Mouse (Mus musculus) brain, embryonic 18.5 days (tissue): Measurements from ENCODE around the gene Slc29a4.

ENCODE experiments used
- DNase-seq: peaks from one replicate; pipeline ENCODE4 v3.0.0-alpha.2; 2012; ENCODE audit warnings: low read depth, low spot score

The Slc29a4 gene

GRCm38 (mm10) chr5:142692248-142692647, at the start of gene Slc29a4:
Gene Slc29a4 (plus strand): TSS chr5:142692512.
- no peak for DNase-seq

- no peak for DNase-seq
Measured at GRCm38 (mm10) chr5:142648162-142648561, 44.1 kb upstream of the Slc29a4 start.

GRCm38 (mm10) chr5:142649460-142650050, 42.8 kb upstream of the Slc29a4 start:
- no peak for DNase-seq

GRCm38 (mm10) chr5:142650390-142650789, 41.9 kb upstream of the Slc29a4 start:
- DNase-seq, result no peak

GRCm38 (mm10) chr5:142650794-142651497, 41.4 kb upstream of the Slc29a4 start:
- no peak for DNase-seq

GRCm38 (mm10) chr5:142652266-142652665, 40.0 kb upstream of the Slc29a4 start:
- DNase-seq, result no peak

- DNase-seq, result no peak
Measured at GRCm38 (mm10) chr5:142660656-142661434, 31.5 kb upstream of the Slc29a4 start.

- DNase-seq, result no peak
Measured at GRCm38 (mm10) chr5:142667921-142668320, 24.4 kb upstream of the Slc29a4 start.

- DNase-seq, result no peak
Measured at GRCm38 (mm10) chr5:142668556-142669263, 23.6 kb upstream of the Slc29a4 start.

GRCm38 (mm10) chr5:142669726-142670125, 22.6 kb upstream of the Slc29a4 start:
- no peak for DNase-seq

GRCm38 (mm10) chr5:142673082-142673481, 19.2 kb upstream of the Slc29a4 start:
- DNase-seq, result no peak

GRCm38 (mm10) chr5:142678141-142678571, 14.2 kb upstream of the Slc29a4 start:
- no peak for DNase-seq

- DNase-seq, result no peak
Measured at GRCm38 (mm10) chr5:142679065-142679464, 13.2 kb upstream of the Slc29a4 start.

GRCm38 (mm10) chr5:142681911-142682310, 10.4 kb upstream of the Slc29a4 start:
- no peak for DNase-seq

- no peak for DNase-seq
Measured at GRCm38 (mm10) chr5:142682529-142682928, 9.8 kb upstream of the Slc29a4 start.

- no peak for DNase-seq
Measured at GRCm38 (mm10) chr5:142688866-142689265, 3.4 kb upstream of the Slc29a4 start.

GRCm38 (mm10) chr5:142690343-142690742, 2.0 kb upstream of the Slc29a4 start:
- no peak for DNase-seq

- DNase-seq, result no peak
Measured at GRCm38 (mm10) chr5:142692971-142693737, 842 bp downstream of the Slc29a4 start.

- no peak for DNase-seq
Measured at GRCm38 (mm10) chr5:142693738-142694430, 1.6 kb downstream of the Slc29a4 start.

GRCm38 (mm10) chr5:142694627-142695340, 2.5 kb downstream of the Slc29a4 start:
- no peak for DNase-seq
